Mouse (Mus musculus): ENCODE measurements around the gene Vars. TPM values are rescaled to one million over a fixed set of nuclear protein-coding genes. Genes with fewer than 3 reads are reported as not detected.
A peak's percentile ranks its signal among the peaks of the same experiment; 100 is the strongest.
"Not testable (repeated sequence)": the region's sequence is repeated elsewhere in the genome, so short reads cannot be mapped to it uniquely, and the experiment has no call there.

The Vars gene
- polyA plus RNA-seq (2015; fragmentation: Nextera tagmentation; extraction: Ambion mirVana) = 81.7 and 85.2 TPM in 2 replicates

DNA sequence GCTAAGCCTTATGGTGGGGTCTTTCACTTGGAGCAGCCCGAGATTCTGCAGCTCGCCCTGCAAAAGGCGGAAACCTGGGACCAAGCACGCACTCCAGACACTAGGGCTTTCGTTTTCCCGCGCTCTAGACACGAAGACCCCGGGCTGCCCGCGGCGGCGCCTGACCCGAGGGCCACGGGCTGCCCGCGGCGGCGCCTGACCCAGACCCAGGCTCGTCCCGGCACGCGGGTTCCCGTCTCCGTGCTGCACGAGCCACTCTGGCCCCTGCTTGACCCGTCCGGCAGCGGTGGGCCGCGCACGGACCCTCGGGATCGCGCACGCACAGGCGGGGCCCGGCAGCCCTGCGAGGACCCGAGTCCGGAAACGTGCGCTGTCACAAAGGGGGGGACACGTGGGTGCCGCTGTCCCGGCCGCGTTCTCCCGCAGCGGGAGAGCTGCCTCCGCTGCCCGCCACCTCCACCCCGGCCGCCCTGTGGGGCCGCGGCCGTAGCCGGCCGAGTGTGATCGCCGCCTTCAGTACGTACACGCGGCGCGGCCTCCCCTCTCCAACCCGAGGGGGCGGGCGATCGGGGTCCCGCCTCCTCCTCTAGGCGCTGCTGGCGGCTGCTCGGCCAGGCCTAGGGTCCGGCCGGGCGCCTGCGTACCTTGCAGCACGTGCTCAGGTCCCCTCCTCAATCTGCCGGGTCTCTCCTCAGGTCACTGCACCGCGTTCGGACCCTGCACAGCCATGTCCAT, at the start of gene Vars:
TSS of gene Vars (plus strand) at position 271 of the 735 bp plus-strand sequence.
- Histone ChIP-seq H3K9ac (replicated peaks; ENCODE audit: low read depth, low read length) (peak within 1 kb of the TSS; percentile 90), H3K4me3 (replicated peaks; ENCODE audit: low read length) (peak within 1 kb of the TSS; percentile 83), H3K4me1 (replicated peaks; ENCODE audit: control insufficient read depth, insufficient read depth, low read length) (peaks cover 27% of the 10 kb centered on the region), H3K27me3 (replicated peaks; ENCODE audit: control insufficient read depth, insufficient read depth, low read length) (no peaks in the 10 kb centered on the region), H3K36me3 (ENCODE audit: control insufficient read depth, insufficient read depth) (peaks cover 13% of the 10 kb centered on the region), H3K4me2 (ENCODE audit: low read length) (peak within 1 kb of the TSS; percentile 99), H3K27ac (ENCODE audit: low read length) (peak within 1 kb of the TSS; percentile 98), H3K9me3 (ENCODE audit: control insufficient read depth, low read length) (no peaks in the 10 kb centered on the region)
- peak; percentile 93 for ATAC-seq
- 0% methylated on average over 79 of the region's 83 CpGs for WGBS

- under 1% methylated on average over 29 of the region's 29 CpGs for WGBS
Measured at GRCm38 (mm10) chr17:34951636-34952377, 49.0 kb upstream of the Vars start.

GRCm38 (mm10) chr17:34952378-34953040, 48.3 kb upstream of the Vars start:
- Histone ChIP-seq H3K9me3 (ENCODE audit: control insufficient read depth, low read length) (no peaks in the 10 kb centered on the region), H3K4me2 (ENCODE audit: low read length) (peak overlapping the region; percentile 75), H3K9ac (replicated peaks; ENCODE audit: low read depth, low read length) (peak overlapping the region; percentile 100), H3K27me3 (replicated peaks; ENCODE audit: control insufficient read depth, insufficient read depth, low read length) (0 out of 2 replicates have a peak, but pooled peaks cover 2% of the 10 kb centered on the region), H3K4me3 (replicated peaks; ENCODE audit: low read length) (peak overlapping the region; percentile 99), H3K27ac (ENCODE audit: low read length) (peak overlapping the region; percentile 92), H3K4me1 (replicated peaks; ENCODE audit: control insufficient read depth, insufficient read depth, low read length) (peaks cover 16% of the 10 kb centered on the region), H3K36me3 (ENCODE audit: control insufficient read depth, insufficient read depth) (peaks cover 10% of the 10 kb centered on the region)
- under 1% methylated on average over 23 of the region's 23 CpGs for WGBS
- peak; percentile 85 for ATAC-seq

More at GRCm38 (mm10) chr17:34951636-34952377, 49.0 kb upstream of the Vars start:
- Histone ChIP-seq H3K4me2 (ENCODE audit: low read length) (peak overlapping the region; percentile 75), H3K27me3 (replicated peaks; ENCODE audit: control insufficient read depth, insufficient read depth, low read length) (0 out of 2 replicates have a peak, but pooled peaks cover under 1% of the 10 kb centered on the region), H3K9ac (replicated peaks; ENCODE audit: low read depth, low read length) (peak overlapping the region; percentile 100), H3K36me3 (ENCODE audit: control insufficient read depth, insufficient read depth) (peaks cover 10% of the 10 kb centered on the region), H3K4me3 (replicated peaks; ENCODE audit: low read length) (peak overlapping the region; percentile 99), H3K4me1 (replicated peaks; ENCODE audit: control insufficient read depth, insufficient read depth, low read length) (peaks cover 16% of the 10 kb centered on the region), H3K9me3 (ENCODE audit: control insufficient read depth, low read length) (no peaks in the 10 kb centered on the region), H3K27ac (ENCODE audit: low read length) (peak overlapping the region; percentile 92)
- ATAC-seq = peak; percentile 56

- Histone ChIP-seq H3K9ac (replicated peaks; ENCODE audit: low read depth, low read length) (no peak overlapping the region), H3K4me1 (replicated peaks; ENCODE audit: control insufficient read depth, insufficient read depth, low read length) (peaks cover 16% of the 10 kb centered on the region), H3K9me3 (ENCODE audit: control insufficient read depth, low read length) (no peaks in the 10 kb centered on the region), H3K27ac (ENCODE audit: low read length) (no peak overlapping the region; the same call in 1 of the 2 replicates), H3K36me3 (ENCODE audit: control insufficient read depth, insufficient read depth) (peaks cover 10% of the 10 kb centered on the region), H3K27me3 (replicated peaks; ENCODE audit: control insufficient read depth, insufficient read depth, low read length) (0 out of 2 replicates have a peak, but pooled peaks cover 2% of the 10 kb centered on the region), H3K4me2 (ENCODE audit: low read length) (no peak overlapping the region), H3K4me3 (replicated peaks; ENCODE audit: low read length) (no peak overlapping the region; the same call in 1 of the 2 replicates)
- WGBS = 92% methylated on average over 3 of the region's 3 CpGs
- no peak for ATAC-seq
Measured at GRCm38 (mm10) chr17:34953258-34953657, 47.5 kb upstream of the Vars start.

- no peaks in the 10 kb centered on the region for H3K9me3 ChIP-seq (ENCODE audit: control insufficient read depth, low read length)
- ATAC-seq = no peak
- H3K4me3 ChIP-seq (replicated peaks; ENCODE audit: low read length) = no peak overlapping the region
- peaks cover 16% of the 10 kb centered on the region for H3K4me1 ChIP-seq (replicated peaks; ENCODE audit: control insufficient read depth, insufficient read depth, low read length)
- 81% methylated on average over 4 of the region's 4 CpGs for WGBS
- H3K27me3 ChIP-seq (replicated peaks; ENCODE audit: control insufficient read depth, insufficient read depth, low read length) = 0 out of 2 replicates have a peak, but pooled peaks cover 2% of the 10 kb centered on the region
- no peak overlapping the region for H3K4me2 ChIP-seq (ENCODE audit: low read length)
- H3K9ac ChIP-seq (replicated peaks; ENCODE audit: low read depth, low read length) = no peak overlapping the region
- peaks cover 10% of the 10 kb centered on the region for H3K36me3 ChIP-seq (ENCODE audit: control insufficient read depth, insufficient read depth)
- H3K27ac ChIP-seq (ENCODE audit: low read length) = no peak overlapping the region
Measured at GRCm38 (mm10) chr17:34953904-34954303, 46.9 kb upstream of the Vars start.

GRCm38 (mm10) chr17:34954831-34955230, 46.0 kb upstream of the Vars start:
- H3K4me2 ChIP-seq (ENCODE audit: low read length) = no peak overlapping the region
- no peak for ATAC-seq
- peaks cover 2% of the 10 kb centered on the region; the same call in 1 of the 2 replicates for H3K27me3 ChIP-seq (replicated peaks; ENCODE audit: control insufficient read depth, insufficient read depth, low read length)
- no peak overlapping the region for H3K27ac ChIP-seq (ENCODE audit: low read length)
- H3K9me3 ChIP-seq (ENCODE audit: control insufficient read depth, low read length) = no peaks in the 10 kb centered on the region
- no peak overlapping the region for H3K4me3 ChIP-seq (replicated peaks; ENCODE audit: low read length)
- no peak overlapping the region for H3K9ac ChIP-seq (replicated peaks; ENCODE audit: low read depth, low read length)
- 71% methylated on average over 4 of the region's 4 CpGs for WGBS
- peaks cover 5% of the 10 kb centered on the region for H3K36me3 ChIP-seq (ENCODE audit: control insufficient read depth, insufficient read depth)
- H3K4me1 ChIP-seq (replicated peaks; ENCODE audit: control insufficient read depth, insufficient read depth, low read length) = peaks cover 19% of the 10 kb centered on the region

DNA sequence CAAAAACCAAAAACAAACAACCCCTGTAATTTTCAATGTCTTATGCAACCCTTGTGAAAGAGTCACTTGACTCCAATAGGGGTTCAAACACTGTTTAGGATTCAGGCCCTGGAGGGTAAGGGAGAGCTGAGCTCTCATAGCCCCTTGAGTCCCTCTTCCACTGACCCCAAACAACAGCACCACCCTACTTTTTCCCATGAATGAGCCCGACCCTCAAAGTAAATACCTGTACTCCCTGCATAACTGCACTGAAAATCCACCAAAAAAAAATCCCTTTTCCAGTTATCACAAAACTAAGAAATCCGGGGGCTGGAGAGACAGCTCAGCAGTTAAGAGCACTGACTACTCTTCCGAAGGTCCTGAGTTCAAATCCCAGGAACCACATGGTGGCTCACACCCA, 44.9 kb upstream of the Vars start:
- Histone ChIP-seq H3K4me3 (replicated peaks; ENCODE audit: low read length) (no peak overlapping the region), H3K4me2 (ENCODE audit: low read length) (no peak overlapping the region), H3K27ac (ENCODE audit: low read length) (no peak overlapping the region), H3K9me3 (ENCODE audit: control insufficient read depth, low read length) (no peaks in the 10 kb centered on the region), H3K9ac (replicated peaks; ENCODE audit: low read depth, low read length) (no peak overlapping the region), H3K4me1 (replicated peaks; ENCODE audit: control insufficient read depth, insufficient read depth, low read length) (peaks cover 10% of the 10 kb centered on the region), H3K36me3 (ENCODE audit: control insufficient read depth, insufficient read depth) (no peaks in the 10 kb centered on the region), H3K27me3 (replicated peaks; ENCODE audit: control insufficient read depth, insufficient read depth, low read length) (peaks cover 5% of the 10 kb centered on the region; the same call in 1 of the 2 replicates)
- 77% methylated on average over 3 of the region's 3 CpGs for WGBS
- ATAC-seq = no peak

- peaks cover 7% of the 10 kb centered on the region; the same call in 1 of the 2 replicates for H3K27me3 ChIP-seq (replicated peaks; ENCODE audit: control insufficient read depth, insufficient read depth, low read length)
- H3K9me3 ChIP-seq (ENCODE audit: control insufficient read depth, low read length) = no peaks in the 10 kb centered on the region
- ATAC-seq = no peak
- H3K4me1 ChIP-seq (replicated peaks; ENCODE audit: control insufficient read depth, insufficient read depth, low read length) = peaks cover 7% of the 10 kb centered on the region
- H3K36me3 ChIP-seq (ENCODE audit: control insufficient read depth, insufficient read depth) = no peaks in the 10 kb centered on the region
- H3K4me3 ChIP-seq (replicated peaks; ENCODE audit: low read length) = no peak overlapping the region
- 44% methylated on average over 1 of the region's 1 CpGs for WGBS
- no peak overlapping the region for H3K4me2 ChIP-seq (ENCODE audit: low read length)
- H3K9ac ChIP-seq (replicated peaks; ENCODE audit: low read depth, low read length) = no peak overlapping the region
- no peak overlapping the region for H3K27ac ChIP-seq (ENCODE audit: low read length)
Measured at GRCm38 (mm10) chr17:34956340-34956739, 44.4 kb upstream of the Vars start.

DNA sequence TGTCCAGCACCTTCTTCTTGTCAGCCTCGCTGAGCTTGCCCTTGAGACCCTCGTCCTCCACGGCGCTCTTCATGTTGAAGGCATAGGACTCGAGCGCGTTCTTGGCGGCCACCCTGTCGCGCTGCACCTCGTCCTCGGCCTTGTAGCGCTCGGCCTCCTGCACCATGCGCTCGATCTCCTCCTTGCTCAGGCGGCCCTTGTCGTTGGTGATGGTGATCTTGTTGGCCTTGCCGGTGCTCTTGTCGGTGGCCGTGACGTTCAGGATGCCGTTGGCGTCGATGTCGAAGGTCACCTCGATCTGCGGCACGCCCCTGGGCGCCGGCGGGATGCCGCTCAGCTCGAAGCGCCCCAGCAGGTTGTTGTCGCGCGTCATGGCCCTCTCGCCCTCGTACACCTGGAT, 43.5 kb upstream of the Vars start:
- not testable (repeated sequence) for H3K4me1 ChIP-seq (replicated peaks; ENCODE audit: control insufficient read depth, insufficient read depth, low read length); H3K36me3 ChIP-seq (ENCODE audit: control insufficient read depth, insufficient read depth); H3K9me3 ChIP-seq (ENCODE audit: control insufficient read depth, low read length); H3K27me3 ChIP-seq (replicated peaks; ENCODE audit: control insufficient read depth, insufficient read depth, low read length); H3K4me2 ChIP-seq (ENCODE audit: low read length); H3K4me3 ChIP-seq (replicated peaks; ENCODE audit: low read length); H3K9ac ChIP-seq (replicated peaks; ENCODE audit: low read depth, low read length); H3K27ac ChIP-seq (ENCODE audit: low read length); ATAC-seq
- 17% methylated on average over 34 of the region's 40 CpGs for WGBS

All from forebrain, embryonic 16.5 days (tissue).